Mouse (Mus musculus): ENCODE measurements at regions not wholly inside any gene's neighbourhood (a gene's known extent, or its start where the extent isn't known, plus 50 kb on each side); places are given as distances from the start of the nearest gene placed in this dataset.

DNA sequence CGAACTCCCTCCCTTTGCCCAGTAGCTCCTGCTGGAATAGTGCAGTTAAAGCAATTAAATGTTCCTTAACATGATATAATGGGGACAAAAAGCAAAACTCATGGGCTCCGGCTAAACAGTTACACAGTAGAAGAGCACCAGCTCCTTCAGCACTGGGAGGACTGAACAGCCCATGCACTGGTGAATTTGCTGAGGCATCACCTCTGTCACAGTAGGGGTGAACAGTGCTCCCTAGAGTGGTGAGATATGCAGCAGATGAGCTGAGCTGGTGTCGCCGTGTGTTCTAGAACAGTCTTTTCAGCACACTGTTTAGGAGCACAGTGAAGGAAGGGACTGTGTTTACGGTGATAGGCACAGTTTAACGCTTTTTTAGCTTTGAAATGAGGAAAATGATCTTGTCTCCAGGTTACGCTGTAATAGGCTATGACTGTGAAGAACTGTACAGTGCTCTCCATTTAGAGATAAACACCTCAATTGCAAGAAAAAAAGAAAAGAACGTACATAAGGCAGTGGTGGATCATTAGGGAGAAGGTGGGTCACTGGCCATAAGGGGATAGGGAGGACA is 162.4 kb upstream of the Tgfbr2 start:
- no peak overlapping the region for H3K4me3 ChIP-seq (ENCODE audit: low read depth, low read length)
- TF ChIP-seq EP300 (optimal IDR thresholded peaks at IDR 0.05): no peak
- no peaks in the 10 kb centered on the region for H3K27me3 ChIP-seq (ENCODE audit: control insufficient read depth, insufficient read depth, low read length)
- no peak overlapping the region for H3K27ac ChIP-seq (replicated peaks)
- no peak for ATAC-seq (ENCODE audit: low FRiP score, low TSS enrichment)
- 91% methylated on average over 8 of the region's 8 CpGs for WGBS
- H3K4me1 ChIP-seq (replicated peaks; ENCODE audit: control insufficient read depth, insufficient read depth): no peaks in the 10 kb centered on the region
- no peaks in the 10 kb centered on the region for H3K9me3 ChIP-seq (ENCODE audit: control insufficient read depth, low read length)
- H3K4me2 ChIP-seq (replicated peaks; ENCODE audit: low read depth): no peak overlapping the region
- no peak overlapping the region for H3K9ac ChIP-seq (ENCODE audit: low read length)
- DNase-seq (ENCODE audit: low spot score): no peak
- H3K36me3 ChIP-seq (ENCODE audit: control insufficient read depth, insufficient read depth, low read length): no peaks in the 10 kb centered on the region

DNA sequence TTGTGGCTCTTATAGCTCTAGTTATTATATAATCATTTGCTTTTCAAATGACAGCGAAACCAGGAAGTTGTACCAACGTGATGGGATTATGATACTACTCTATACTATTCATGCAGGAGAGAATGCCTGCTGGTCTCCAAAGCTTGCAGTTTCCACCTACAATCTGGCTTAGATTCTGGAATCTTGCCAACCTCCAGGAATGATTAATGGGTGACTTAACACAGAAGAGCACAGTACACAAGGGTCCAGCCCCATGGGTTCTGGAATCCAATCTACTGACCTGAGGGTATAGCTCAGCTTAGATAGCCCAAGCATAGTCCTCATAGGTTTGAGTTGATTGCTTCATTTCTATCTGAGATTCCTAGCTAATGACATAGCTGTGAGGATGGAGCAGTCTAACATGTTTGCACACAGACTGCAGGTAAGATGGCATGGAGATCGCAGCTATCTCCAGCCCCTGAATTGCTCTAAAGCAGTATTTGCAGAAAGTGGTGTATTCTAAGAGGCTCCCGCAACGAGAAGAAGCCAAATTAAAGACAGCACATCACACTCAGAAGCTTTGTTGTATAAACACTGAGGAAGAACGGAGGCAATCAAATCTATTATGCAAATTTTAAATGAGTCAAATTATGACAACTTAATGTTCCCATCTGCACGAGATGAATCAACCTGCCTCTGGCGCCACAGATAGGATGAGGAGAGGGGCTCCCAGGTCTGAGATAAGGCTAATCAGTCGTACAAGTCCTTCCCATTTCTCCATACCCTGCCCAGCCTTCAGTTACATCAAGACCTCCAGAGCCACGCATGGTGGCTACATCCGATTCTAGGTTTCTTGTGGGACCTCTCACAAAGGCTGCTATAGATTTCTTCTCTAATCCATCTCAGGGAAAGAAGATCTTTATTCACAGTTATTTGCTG is 160.7 kb upstream of the Tgfbr2 start:
- Histone ChIP-seq H3K27me3 (ENCODE audit: control insufficient read depth, insufficient read depth, low read length) (no peaks in the 10 kb centered on the region), H3K4me1 (replicated peaks; ENCODE audit: control insufficient read depth, insufficient read depth) (no peaks in the 10 kb centered on the region), H3K4me3 (ENCODE audit: low read depth, low read length) (no peak overlapping the region), H3K4me2 (replicated peaks; ENCODE audit: low read depth) (no peak overlapping the region), H3K36me3 (ENCODE audit: control insufficient read depth, insufficient read depth, low read length) (no peaks in the 10 kb centered on the region), H3K9me3 (ENCODE audit: control insufficient read depth, low read length) (no peaks in the 10 kb centered on the region), H3K27ac (replicated peaks) (no peak overlapping the region), H3K9ac (ENCODE audit: low read length) (no peak overlapping the region)
- ATAC-seq (ENCODE audit: low FRiP score, low TSS enrichment) (no peak), DNase-seq (ENCODE audit: low spot score) (no peak)
- no peak for TF ChIP-seq EP300 (optimal IDR thresholded peaks at IDR 0.05)
- no peak for TF ChIP-seq CTCF (IDR thresholded peaks at IDR 0.05; ENCODE audit: low read depth)
- WGBS: 81% methylated on average over 11 of the region's 11 CpGs

DNA sequence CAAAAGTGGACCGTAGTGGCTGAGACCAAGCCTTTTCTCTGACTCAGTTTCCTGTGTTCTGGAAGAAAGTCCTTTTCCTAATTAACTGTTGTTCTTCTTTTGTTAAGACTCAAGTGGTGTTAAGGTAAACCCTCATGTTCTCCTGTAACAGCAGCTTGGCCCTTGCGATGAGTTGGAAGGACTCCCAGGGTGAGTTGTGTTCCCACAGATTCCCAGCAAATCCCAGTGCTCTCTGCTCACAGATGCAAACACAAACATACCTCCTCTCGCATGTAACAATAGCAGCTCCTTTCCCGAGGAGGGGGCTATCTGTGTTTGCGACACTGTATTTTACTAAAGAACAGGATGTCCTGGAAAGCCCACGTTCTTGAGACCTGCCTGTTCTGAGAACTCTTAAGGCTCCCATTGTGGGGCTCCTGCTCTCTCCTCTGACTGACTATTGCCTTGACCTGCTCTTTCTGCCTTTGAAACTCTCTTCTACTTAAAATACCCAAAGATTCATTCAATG is 158.8 kb upstream of the Tgfbr2 start:
- Histone ChIP-seq H3K4me3 (ENCODE audit: low read depth, low read length) (no peak overlapping the region), H3K9ac (ENCODE audit: low read length) (no peak overlapping the region), H3K4me2 (replicated peaks; ENCODE audit: low read depth) (no peak overlapping the region), H3K9me3 (ENCODE audit: control insufficient read depth, low read length) (no peaks in the 10 kb centered on the region), H3K27me3 (ENCODE audit: control insufficient read depth, insufficient read depth, low read length) (no peaks in the 10 kb centered on the region), H3K27ac (replicated peaks) (peak overlapping the region; percentile 31; the same call in 1 of the 2 replicates), H3K36me3 (ENCODE audit: control insufficient read depth, insufficient read depth, low read length) (no peaks in the 10 kb centered on the region), H3K4me1 (replicated peaks; ENCODE audit: control insufficient read depth, insufficient read depth) (no peaks in the 10 kb centered on the region)
- no peak for ATAC-seq (ENCODE audit: low FRiP score, low TSS enrichment)
- TF ChIP-seq CTCF (IDR thresholded peaks at IDR 0.05; ENCODE audit: low read depth): no peak
- no peak for TF ChIP-seq EP300 (optimal IDR thresholded peaks at IDR 0.05)
- WGBS: 54% methylated on average over 6 of the region's 6 CpGs
- DNase-seq (ENCODE audit: low spot score): no peak

DNA sequence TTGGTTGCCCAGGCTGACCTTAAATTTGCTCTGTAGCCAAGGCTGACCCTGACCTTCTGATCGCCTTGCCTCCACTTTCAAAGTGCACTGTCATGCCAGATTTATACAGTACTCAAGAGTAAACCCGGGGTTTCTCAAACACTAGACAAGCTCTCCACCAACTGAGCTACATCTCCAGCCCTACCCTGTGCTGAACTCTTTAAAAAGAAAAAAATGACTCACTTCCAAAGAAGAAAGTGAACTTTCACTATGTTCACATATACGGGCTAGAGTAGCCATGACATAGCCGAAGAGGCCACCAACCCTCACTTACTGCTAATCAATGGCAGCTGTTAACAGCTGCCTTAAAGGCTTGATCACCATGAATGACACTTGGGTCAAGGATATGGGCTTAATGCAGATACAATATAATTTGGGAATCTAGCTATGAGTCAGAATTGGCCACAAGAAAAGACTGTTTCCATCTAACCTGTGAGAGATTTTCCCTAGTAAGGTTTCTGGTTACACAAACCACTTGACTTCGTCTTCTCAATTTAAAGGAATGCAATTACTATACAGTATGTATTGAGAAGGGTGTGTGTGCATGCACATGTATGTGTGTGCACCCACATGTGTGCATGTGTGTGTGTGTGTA is 157.4 kb upstream of the Tgfbr2 start:
- Histone ChIP-seq H3K9ac (ENCODE audit: low read length) (no peak overlapping the region), H3K27me3 (ENCODE audit: control insufficient read depth, insufficient read depth, low read length) (no peaks in the 10 kb centered on the region), H3K9me3 (ENCODE audit: control insufficient read depth, low read length) (no peaks in the 10 kb centered on the region), H3K36me3 (ENCODE audit: control insufficient read depth, insufficient read depth, low read length) (no peaks in the 10 kb centered on the region), H3K4me1 (replicated peaks; ENCODE audit: control insufficient read depth, insufficient read depth) (no peaks in the 10 kb centered on the region), H3K4me3 (ENCODE audit: low read depth, low read length) (no peak overlapping the region), H3K27ac (replicated peaks) (no peak overlapping the region), H3K4me2 (replicated peaks; ENCODE audit: low read depth) (no peak overlapping the region)
- TF ChIP-seq CTCF (IDR thresholded peaks at IDR 0.05; ENCODE audit: low read depth): no peak
- no peak for TF ChIP-seq EP300 (optimal IDR thresholded peaks at IDR 0.05)
- ATAC-seq (ENCODE audit: low FRiP score, low TSS enrichment) (no peak), DNase-seq (ENCODE audit: low spot score) (no peak)
- WGBS: 85% methylated on average over 5 of the region's 5 CpGs

DNA sequence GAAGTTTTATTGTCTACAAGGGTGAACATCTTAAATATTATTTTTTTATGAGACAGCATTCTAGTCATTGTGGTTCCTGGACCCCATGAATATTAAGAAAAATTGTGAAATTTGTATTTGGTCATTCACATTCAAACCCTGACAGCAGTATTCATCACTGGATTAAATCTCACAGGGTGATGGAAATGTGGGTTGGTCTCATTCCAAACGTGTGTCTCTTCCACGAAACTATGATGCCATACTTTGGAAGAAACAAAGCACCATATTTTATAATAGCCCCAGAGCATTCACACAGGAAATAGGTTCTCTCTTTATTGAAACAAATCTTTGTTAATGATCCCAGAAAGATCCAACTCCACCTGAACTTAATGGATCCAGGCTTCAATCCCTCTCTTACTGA is 156.2 kb upstream of the Tgfbr2 start:
- Histone ChIP-seq H3K4me2 (replicated peaks; ENCODE audit: low read depth) (no peak overlapping the region), H3K4me3 (ENCODE audit: low read depth, low read length) (no peak overlapping the region), H3K36me3 (ENCODE audit: control insufficient read depth, insufficient read depth, low read length) (no peaks in the 10 kb centered on the region), H3K4me1 (replicated peaks; ENCODE audit: control insufficient read depth, insufficient read depth) (no peaks in the 10 kb centered on the region), H3K9me3 (ENCODE audit: control insufficient read depth, low read length) (no peaks in the 10 kb centered on the region), H3K27me3 (ENCODE audit: control insufficient read depth, insufficient read depth, low read length) (no peaks in the 10 kb centered on the region), H3K27ac (replicated peaks) (no peak overlapping the region), H3K9ac (ENCODE audit: low read length) (no peak overlapping the region)
- no peak for ATAC-seq (ENCODE audit: low FRiP score, low TSS enrichment)
- DNase-seq (ENCODE audit: low spot score): no peak
- TF ChIP-seq EP300 (optimal IDR thresholded peaks at IDR 0.05) (no peak), CTCF (IDR thresholded peaks at IDR 0.05; ENCODE audit: low read depth) (no peak)
- 54% methylated on average over 2 of the region's 2 CpGs for WGBS
